Mouse (Mus musculus) myocyte (in vitro differentiated cells): ENCODE measurements at regions not wholly inside any gene's neighbourhood (a gene's known extent, or its start where the extent isn't known, plus 50 kb on each side); places are given as distances from the start of the nearest gene placed in this dataset.

Experiments
- CEBPB ChIP-seq: IDR thresholded peaks from 2 replicates; pipeline ENCODE4 v1.6.1; 2011; ENCODE audit warnings: mild to moderate bottlenecking, moderate library complexity; ENCODE audit not compliant: poor library complexity, insufficient read depth, severe bottlenecking
- E2F4 ChIP-seq: IDR thresholded peaks from one replicate; pipeline ENCODE4 v1.6.1; 2011; ENCODE audit warnings: mild to moderate bottlenecking, control low read depth, moderate library complexity; ENCODE audit not compliant: insufficient read depth
- MAX ChIP-seq: IDR thresholded peaks from one replicate; pipeline ENCODE4 v1.6.1; 2011; ENCODE audit warnings: low read depth, mild to moderate bottlenecking, control low read depth
- MYOD1 ChIP-seq, 3 experiments: IDR thresholded peaks; one replicate each; pipeline ENCODE4 v1.6.1; 2011; ENCODE audit warnings: control low read depth in 2 of 3, low read depth in 2 of 3, mild to moderate bottlenecking in 2 of 3, moderate library complexity in 1 of 3; ENCODE audit not compliant: insufficient read length in 2 of 3, control insufficient read depth in 1 of 3
- MYOG ChIP-seq, 3 experiments: IDR thresholded peaks; one replicate each; pipeline ENCODE4 v1.6.1; 2011; ENCODE audit warnings: control low read depth in 2 of 3, low read depth in 2 of 3, mild to moderate bottlenecking in 2 of 3; ENCODE audit not compliant: insufficient read length in 2 of 3, control insufficient read depth in 1 of 3, insufficient read depth in 1 of 3
- POLR2A ChIP-seq: IDR thresholded peaks from one replicate; pipeline ENCODE4 v1.6.1; 2011; ENCODE audit warnings: low read depth, mild to moderate bottlenecking, control low read depth, moderate library complexity; ENCODE audit not compliant: insufficient read length
- POLR2AphosphoS2 ChIP-seq: IDR thresholded peaks from one replicate; pipeline ENCODE4 v1.6.1; 2011; ENCODE audit warnings: low read depth, control low read depth; ENCODE audit not compliant: insufficient read length
- REST ChIP-seq: IDR thresholded peaks from one replicate; pipeline ENCODE4 v1.6.1; 2011; ENCODE audit warnings: mild to moderate bottlenecking, control low read depth, moderate library complexity; ENCODE audit not compliant: insufficient read depth, insufficient read length
- SRF ChIP-seq: IDR thresholded peaks from one replicate; pipeline ENCODE4 v1.6.1; 2011; ENCODE audit warnings: low read depth; ENCODE audit not compliant: control insufficient read depth, insufficient read length
- TCF12 ChIP-seq: IDR thresholded peaks from one replicate; pipeline ENCODE4 v1.6.1; 2011; ENCODE audit warnings: mild to moderate bottlenecking, control low read depth; ENCODE audit not compliant: poor library complexity, insufficient read depth, severe bottlenecking
- TCF3 ChIP-seq: IDR thresholded peaks from one replicate; pipeline ENCODE4 v1.6.1; 2011; ENCODE audit warnings: low read depth, control low read depth; ENCODE audit not compliant: insufficient read length
- USF1 ChIP-seq: IDR thresholded peaks from one replicate; pipeline ENCODE4 v1.6.1; 2011; ENCODE audit warnings: low read depth, mild to moderate bottlenecking, control low read depth, moderate library complexity

GRCm38 (mm10) chr11:20913042-20913441 lies 82.2 kb upstream of the Lgalsl start:
- TF ChIP-seq POLR2A, result no peak
- TF ChIP-seq POLR2AphosphoS2, result no peak
- no peak for TF ChIP-seq SRF
- no peak for TF ChIP-seq E2F4
- TF ChIP-seq MYOD1 (IDR thresholded peaks at IDR 0.05; ENCODE audit: control insufficient read depth in 1 of 3, insufficient read length in 2 of 3, low read depth in 2 of 3), result no peak
- TF ChIP-seq MAX, result no peak
- TF ChIP-seq USF1, result no peak
- TF ChIP-seq TCF12, result no peak
- no peak for TF ChIP-seq CEBPB
- TF ChIP-seq REST, result no peak
- TF ChIP-seq MYOG (IDR thresholded peaks at IDR 0.05; ENCODE audit: control insufficient read depth in 1 of 3, insufficient read depth in 1 of 3, insufficient read length in 2 of 3, low read depth in 2 of 3), result no peak
- no peak for TF ChIP-seq TCF3
